Comparison of ENCODE assay signal across 14 mouse cellular contexts in the genomic region with DNA sequence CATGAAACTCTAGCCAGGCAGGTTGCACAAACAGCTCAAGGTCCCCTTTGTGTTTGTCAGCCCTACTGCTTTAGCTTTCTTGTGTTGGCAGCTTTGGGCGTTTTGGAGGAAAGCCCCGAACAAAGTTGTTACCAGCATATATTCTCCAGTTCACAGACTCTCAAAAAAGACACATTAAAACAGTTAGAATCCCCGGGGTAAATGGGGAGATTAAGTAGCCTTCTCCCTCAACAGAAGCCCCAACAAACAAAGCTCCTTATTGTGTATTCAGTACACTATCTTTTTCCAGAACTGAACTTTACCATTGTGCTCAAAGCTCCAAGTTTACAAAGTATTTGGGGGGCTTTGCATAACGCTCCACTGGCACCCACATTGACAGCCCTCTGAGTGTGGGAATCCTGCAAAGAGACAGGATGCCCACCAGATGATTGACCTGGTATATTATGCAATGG.
DNase-seq lines count a peak whose midpoint lies in the region; ATAC-seq lines count a peak whose summit lies in the region.
"Had no signal": no experiment of that assay in that cellular context is flagged by ENCODE, and none has a peak within 500 bp of the region (broad histone marks: within the 10 kb centered on the region; RNA-seq: fewer than 3 reads in every experiment).

No protein-coding gene starts in this region.

- H3K36me3 ChIP-seq in forebrain, embryonic 15.5 days, result no peaks in the 10 kb centered on the region
- no peaks in the 10 kb centered on the region for H3K36me3 ChIP-seq in neural tube, embryonic 14.5 days (ENCODE audit: control insufficient read depth, insufficient read depth, low read length)
- no peaks in the 10 kb centered on the region for H3K36me3 ChIP-seq in liver, embryonic 11.5 days (ENCODE audit: control insufficient read depth, insufficient read depth, low read length)
- H3K36me3 ChIP-seq: embryonic facial prominence, embryonic 13.5 days; heart, embryonic 15.5 days; limb, embryonic 15.5 days had no signal

- no peak overlapping the region for H3K4me2 ChIP-seq in forebrain, embryonic 15.5 days (replicated peaks)
- H3K4me2 ChIP-seq in neural tube, embryonic 14.5 days (ENCODE audit: low read depth, low read length), result no peak overlapping the region
- no peak overlapping the region for H3K4me2 ChIP-seq in liver, embryonic 11.5 days
- H3K4me2 ChIP-seq: embryonic facial prominence, embryonic 13.5 days; heart, embryonic 15.5 days; limb, embryonic 15.5 days had no signal

- H3K4me3 ChIP-seq in forebrain, embryonic 15.5 days, result no peak overlapping the region
- no peak overlapping the region for H3K4me3 ChIP-seq in neural tube, embryonic 14.5 days (ENCODE audit: low read depth, low read length)
- no peak overlapping the region for H3K4me3 ChIP-seq in liver, embryonic 11.5 days (ENCODE audit: low read depth, low read length)
- H3K4me3 ChIP-seq: embryonic facial prominence, embryonic 13.5 days; heart, embryonic 15.5 days; limb, embryonic 15.5 days had no signal

- H3K27ac ChIP-seq in forebrain, embryonic 15.5 days (replicated peaks), result no peak overlapping the region
- H3K27ac ChIP-seq in neural tube, embryonic 14.5 days (ENCODE audit: low read depth, low read length), result 0 out of 2 replicates have a peak overlapping the region, but pooled peaks have one; percentile 48
- no peak overlapping the region for H3K27ac ChIP-seq in liver, embryonic 11.5 days (ENCODE audit: low read depth, low read length)
- H3K27ac ChIP-seq: embryonic facial prominence, embryonic 13.5 days; heart, embryonic 15.5 days; limb, embryonic 15.5 days had no signal

- H3K9me3 ChIP-seq in forebrain, embryonic 15.5 days, result no peaks in the 10 kb centered on the region
- no peaks in the 10 kb centered on the region for H3K9me3 ChIP-seq in neural tube, embryonic 14.5 days (ENCODE audit: control insufficient read depth, low read length)
- H3K9me3 ChIP-seq in liver, embryonic 11.5 days (ENCODE audit: control insufficient read depth, low read length), result no peaks in the 10 kb centered on the region
- H3K9me3 ChIP-seq: embryonic facial prominence, embryonic 13.5 days; heart, embryonic 15.5 days; limb, embryonic 15.5 days had no signal

- peaks cover 4% of the 10 kb centered on the region for H3K4me1 ChIP-seq in forebrain, embryonic 15.5 days
- no peaks in the 10 kb centered on the region for H3K4me1 ChIP-seq in neural tube, embryonic 14.5 days (ENCODE audit: control insufficient read depth, insufficient read depth, low read length)
- no peaks in the 10 kb centered on the region for H3K4me1 ChIP-seq in liver, embryonic 11.5 days (replicated peaks; ENCODE audit: control insufficient read depth, insufficient read depth, low read length)
- H3K4me1 ChIP-seq: embryonic facial prominence, embryonic 13.5 days; heart, embryonic 15.5 days; limb, embryonic 15.5 days had no signal

- H3K9ac ChIP-seq in forebrain, embryonic 15.5 days (replicated peaks), result no peak overlapping the region
- H3K9ac ChIP-seq in neural tube, embryonic 14.5 days (replicated peaks; ENCODE audit: low read depth, low read length), result no peak overlapping the region
- no peak overlapping the region for H3K9ac ChIP-seq in liver, embryonic 11.5 days (ENCODE audit: low read depth, low read length)
- H3K9ac ChIP-seq: embryonic facial prominence, embryonic 13.5 days; heart, embryonic 15.5 days; limb, embryonic 15.5 days had no signal

- DNase-seq in adrenal gland, postnatal 14 days, result peak; percentile 17
- DNase-seq in adrenal gland, postnatal 4 days (ENCODE audit: low spot score in 2 of 2), result no peak
- DNase-seq in mesoderm, embryonic 11.5 days (ENCODE audit: low read depth, low spot score), result peak; percentile 43
- DNase-seq in lung, postnatal 4 days, result no peak
- no peak for DNase-seq in liver, embryonic 11.5 days (ENCODE audit: low spot score)
- DNase-seq: cerebellum, adult 8-10 months; kidney, adult 18-20 months had no signal

- 3% methylated on average over 4 of the region's 4 CpGs for WGBS in forebrain, embryonic 15.5 days
- WGBS in neural tube, embryonic 14.5 days, result 24% methylated on average over 4 of the region's 4 CpGs
- WGBS in liver, embryonic 11.5 days, result 69% methylated on average over 4 of the region's 4 CpGs

- ATAC-seq in forebrain, embryonic 15.5 days (replicated peaks), result peak; percentile 73
- peak; percentile 51; the same call in 1 of the 2 replicates for ATAC-seq in neural tube, embryonic 14.5 days (ENCODE audit: low read depth)
- ATAC-seq in liver, embryonic 11.5 days (replicated peaks; ENCODE audit: low FRiP score), result no peak
- no peak for ATAC-seq in erythroblast, adult 5-6 weeks (replicated peaks; ENCODE audit: low FRiP score, poor library complexity, severe bottlenecking)
- ATAC-seq: lung, postnatal 0 days had no signal

- no peaks in the 10 kb centered on the region for H3K27me3 ChIP-seq in forebrain, embryonic 15.5 days
- no peaks in the 10 kb centered on the region for H3K27me3 ChIP-seq in neural tube, embryonic 14.5 days (ENCODE audit: control insufficient read depth, insufficient read depth, low read length)
- no peaks in the 10 kb centered on the region for H3K27me3 ChIP-seq in liver, embryonic 11.5 days (replicated peaks; ENCODE audit: control insufficient read depth, insufficient read depth, low read length)
- H3K27me3 ChIP-seq: embryonic facial prominence, embryonic 13.5 days; heart, embryonic 15.5 days; limb, embryonic 15.5 days had no signal

Comparison
In these comparisons a context has a peak if more than half of its experiments do, and no peak if none do; other contexts are left out.
1. DNase-seq: peak in adrenal gland, postnatal 14 days (single experiment) and mesoderm, embryonic 11.5 days (single experiment); none in adrenal gland, postnatal 4 days (0 of 2), lung, postnatal 4 days (0 of 2) and liver, embryonic 11.5 days (single experiment).
2. ATAC-seq: peak in forebrain, embryonic 15.5 days (single experiment) and neural tube, embryonic 14.5 days (single experiment); none in liver, embryonic 11.5 days (single experiment) and erythroblast, adult 5-6 weeks (single experiment).